Mouse (Mus musculus): ENCODE results near the gene Gtpbp2. TPM values are rescaled to one million over a fixed set of nuclear protein-coding genes. Genes with fewer than 3 reads are reported as not detected.
A peak's percentile ranks its signal among the peaks of the same experiment; 100 is the strongest.

The Gtpbp2 gene
- polyA plus RNA-seq, 1 experiment from 2014 or later = 41.4 TPM

GRCm38 (mm10) chr17:46129741-46130498, 30.9 kb upstream of the Gtpbp2 start:
- H3K4me3 ChIP-seq = no peak overlapping the region

GRCm38 (mm10) chr17:46132058-46132718, 28.6 kb upstream of the Gtpbp2 start:
- Histone ChIP-seq H3K9ac (replicated peaks) (no peak overlapping the region), H3K4me3 (no peak overlapping the region), H3K9me3 (no peaks in the 10 kb centered on the region), H3K4me1 (no peaks in the 10 kb centered on the region), H3K27me3 (no peaks in the 10 kb centered on the region), H3K36me3 (peaks cover 31% of the 10 kb centered on the region), H3K4me2 (replicated peaks) (no peak overlapping the region), H3K27ac (replicated peaks) (no peak overlapping the region)
- peak; percentile 53; the same call in 1 of the 2 replicates for ATAC-seq (replicated peaks)
- 19% methylated on average over 12 of the region's 12 CpGs for WGBS

More at GRCm38 (mm10) chr17:46129741-46130498, 30.9 kb upstream of the Gtpbp2 start:
- no peak for ATAC-seq (replicated peaks)
- Histone ChIP-seq H3K4me1 (no peaks in the 10 kb centered on the region), H3K4me2 (replicated peaks) (no peak overlapping the region), H3K9ac (replicated peaks) (no peak overlapping the region), H3K36me3 (peaks cover 52% of the 10 kb centered on the region), H3K27ac (replicated peaks) (no peak overlapping the region), H3K27me3 (no peaks in the 10 kb centered on the region), H3K9me3 (no peaks in the 10 kb centered on the region)
- WGBS = 80% methylated on average over 13 of the region's 13 CpGs

DNA sequence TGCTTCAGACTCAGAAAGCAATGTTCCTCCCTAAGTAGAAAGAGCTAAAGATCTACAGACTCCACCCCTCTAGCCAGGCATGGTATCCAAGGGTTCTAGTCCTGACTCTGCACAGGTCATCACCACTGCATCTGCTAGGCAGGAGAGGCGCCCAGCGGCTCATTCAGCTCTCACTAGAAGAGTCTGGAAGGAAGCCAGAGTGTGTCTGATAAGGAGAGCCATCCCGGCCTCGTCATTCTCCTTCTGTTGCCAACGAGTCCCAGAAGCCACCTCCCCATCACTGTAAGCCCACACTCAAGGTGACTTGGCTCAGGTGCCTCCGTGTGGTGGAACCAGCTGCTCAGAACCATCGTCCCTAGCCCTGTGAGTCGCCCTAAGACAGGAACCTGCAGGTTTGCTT, 28.0 kb upstream of the Gtpbp2 start:
- no peak overlapping the region for H3K27ac ChIP-seq (replicated peaks)
- no peak for ATAC-seq (replicated peaks)
- H3K9ac ChIP-seq (replicated peaks) = no peak overlapping the region
- H3K9me3 ChIP-seq = no peaks in the 10 kb centered on the region
- H3K27me3 ChIP-seq = no peaks in the 10 kb centered on the region
- H3K36me3 ChIP-seq = peaks cover 24% of the 10 kb centered on the region
- 75% methylated on average over 8 of the region's 8 CpGs for WGBS
- H3K4me3 ChIP-seq = no peak overlapping the region
- no peaks in the 10 kb centered on the region for H3K4me1 ChIP-seq
- H3K4me2 ChIP-seq (replicated peaks) = no peak overlapping the region

GRCm38 (mm10) chr17:46138563-46139236, 22.1 kb upstream of the Gtpbp2 start:
- 83% methylated on average over 8 of the region's 8 CpGs for WGBS
- ATAC-seq (replicated peaks) = no peak
- Histone ChIP-seq H3K36me3 (no peaks in the 10 kb centered on the region), H3K27ac (replicated peaks) (no peak overlapping the region), H3K9me3 (no peaks in the 10 kb centered on the region), H3K4me2 (replicated peaks) (no peak overlapping the region), H3K4me3 (no peak overlapping the region), H3K27me3 (no peaks in the 10 kb centered on the region), H3K4me1 (peaks cover 7% of the 10 kb centered on the region), H3K9ac (replicated peaks) (no peak overlapping the region)

DNA sequence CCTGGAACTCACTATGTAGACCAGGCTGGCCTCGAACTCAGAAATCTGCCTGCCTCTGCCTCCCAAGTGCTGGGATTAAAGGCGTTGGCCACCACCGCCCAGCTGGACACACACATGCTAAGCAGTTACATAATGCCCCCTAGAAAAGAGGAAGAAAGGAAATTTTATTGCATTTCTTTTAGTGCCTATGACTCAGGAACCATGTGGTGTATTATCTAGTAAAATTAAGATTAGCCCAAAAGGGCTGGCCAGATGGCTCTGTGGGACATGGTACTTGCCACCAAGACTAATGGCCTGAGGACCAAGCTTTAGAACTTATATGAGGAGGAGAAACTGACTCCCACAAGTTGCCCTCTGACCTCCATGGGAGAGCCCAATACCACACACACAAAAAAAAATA, 21.0 kb upstream of the Gtpbp2 start:
- no peaks in the 10 kb centered on the region for H3K27me3 ChIP-seq
- H3K4me2 ChIP-seq (replicated peaks) = no peak overlapping the region
- WGBS = 88% methylated on average over 3 of the region's 3 CpGs
- no peak overlapping the region for H3K27ac ChIP-seq (replicated peaks)
- H3K4me3 ChIP-seq = no peak overlapping the region
- H3K9me3 ChIP-seq = no peaks in the 10 kb centered on the region
- ATAC-seq (replicated peaks) = no peak
- peaks cover 16% of the 10 kb centered on the region for H3K4me1 ChIP-seq
- no peaks in the 10 kb centered on the region for H3K36me3 ChIP-seq
- H3K9ac ChIP-seq (replicated peaks) = no peak overlapping the region

DNA sequence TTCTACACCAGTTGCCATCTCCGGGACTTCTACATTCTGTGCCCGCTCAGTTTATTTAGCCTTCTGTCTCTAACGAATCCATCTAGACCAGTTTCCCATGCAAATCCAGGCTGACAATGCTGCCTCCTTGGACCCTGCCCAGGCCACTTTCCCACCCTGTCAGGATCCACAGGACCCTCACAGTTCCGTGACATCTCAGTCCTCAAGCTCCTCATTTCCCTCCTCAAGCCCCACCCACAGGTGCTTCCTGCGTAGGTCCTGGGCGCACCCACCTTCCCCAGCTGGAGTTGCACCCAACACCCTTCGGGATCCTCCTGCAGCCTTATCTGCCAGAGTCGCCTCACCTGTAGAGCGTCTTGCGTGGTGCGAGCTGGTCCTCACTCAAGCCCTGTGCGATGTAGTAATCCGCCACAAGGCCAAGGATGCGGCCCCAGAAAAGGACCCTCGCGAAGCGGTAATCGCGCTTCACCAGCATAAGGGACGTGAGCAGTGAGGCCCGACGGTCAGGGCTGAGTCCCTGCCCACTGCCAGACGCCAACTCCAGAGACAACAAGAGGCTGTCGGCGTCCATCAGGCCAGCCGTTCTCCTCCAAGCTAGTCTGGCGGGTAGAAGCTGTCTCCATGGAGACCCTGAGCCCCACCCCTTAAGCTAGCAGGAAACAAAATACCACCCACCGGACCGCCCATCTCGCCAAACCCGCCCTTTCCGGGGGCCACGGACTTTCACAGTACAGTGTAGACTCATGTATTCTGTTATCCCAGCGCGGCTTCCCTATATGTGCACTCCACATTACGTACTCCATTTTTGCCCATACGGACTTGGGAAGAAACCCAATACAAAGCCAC, 17.0 kb upstream of the Gtpbp2 start, which contains the start of gene Rsph9:
TSS of gene Rsph9 (minus strand) at position 639 of the 846 bp plus-strand sequence.
- peak within 1 kb of the TSS; percentile 60 for H3K9ac ChIP-seq (replicated peaks)
- peak; percentile 97 for ATAC-seq (replicated peaks)
- H3K27me3 ChIP-seq = no peaks in the 10 kb centered on the region
- peak within 1 kb of the TSS; percentile 59 for H3K4me3 ChIP-seq
- peaks cover 16% of the 10 kb centered on the region for H3K4me1 ChIP-seq
- peak within 1 kb of the TSS; percentile 35 for H3K27ac ChIP-seq (replicated peaks)
- peak within 1 kb of the TSS; percentile 86 for H3K4me2 ChIP-seq (replicated peaks)
- H3K9me3 ChIP-seq = no peaks in the 10 kb centered on the region
- peaks cover 23% of the 10 kb centered on the region for H3K36me3 ChIP-seq
- whole genome bisulfite sequencing = 4% methylated on average over 37 of the region's 37 CpGs

DNA sequence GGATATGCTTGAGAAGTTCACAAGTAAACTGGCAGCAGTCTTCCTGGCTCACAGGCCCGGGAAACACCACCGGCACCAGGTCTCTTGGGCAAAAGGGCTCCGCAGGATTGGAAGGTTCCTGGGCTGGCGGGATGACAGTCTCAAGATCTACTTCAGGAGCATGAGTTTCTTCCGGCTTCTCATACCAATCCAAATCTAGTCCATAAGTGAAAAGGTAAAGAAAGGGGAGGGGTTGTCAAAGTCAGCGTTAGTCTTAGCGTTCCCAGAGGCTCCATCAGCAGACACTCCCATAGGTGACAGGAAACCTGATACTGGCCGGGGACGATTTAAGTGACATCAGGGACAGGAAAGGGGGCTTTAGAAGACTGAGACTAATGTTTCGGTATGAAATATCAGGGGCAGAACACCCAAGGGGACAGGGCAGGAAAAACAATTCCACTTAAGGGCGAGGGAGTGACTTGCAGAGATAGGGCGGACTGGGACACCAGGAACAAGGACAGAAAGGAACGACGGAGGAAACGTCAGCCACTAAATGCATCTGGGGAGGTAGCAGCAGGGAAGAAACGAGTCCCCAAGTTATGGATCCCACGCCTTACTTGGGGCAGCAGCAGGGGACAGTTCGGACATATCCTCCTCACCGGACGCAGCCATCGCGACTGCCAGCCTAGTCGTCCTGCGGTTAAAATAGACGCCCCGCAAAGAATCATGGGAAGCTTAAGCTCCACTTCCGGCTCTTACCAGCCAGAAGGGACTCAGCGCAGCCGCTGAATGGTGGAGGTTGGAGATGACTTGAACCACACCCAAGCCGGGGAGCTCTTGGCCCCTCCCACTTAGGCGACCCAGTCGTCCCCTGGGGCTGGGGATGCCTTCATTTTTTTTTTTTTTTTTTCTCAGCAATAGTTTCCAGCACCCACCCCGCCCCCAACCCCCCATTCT, 7.7 kb upstream of the Gtpbp2 start, which contains the start of gene Mad2l1bp:
TSS of gene Mad2l1bp (minus strand) at position 707 of the 936 bp plus-strand sequence.
- Histone ChIP-seq H3K4me2 (replicated peaks) (peak within 1 kb of the TSS; percentile 65), H3K9me3 (no peaks in the 10 kb centered on the region), H3K4me3 (peak within 1 kb of the TSS; percentile 57), H3K27ac (replicated peaks) (peak within 1 kb of the TSS; percentile 43), H3K36me3 (peaks cover 7% of the 10 kb centered on the region), H3K4me1 (peaks cover 12% of the 10 kb centered on the region), H3K27me3 (no peaks in the 10 kb centered on the region), H3K9ac (replicated peaks) (peak within 1 kb of the TSS; percentile 63)
- peak; percentile 91 for ATAC-seq (replicated peaks)
- WGBS = 8% methylated on average over 33 of the region's 33 CpGs

- Histone ChIP-seq H3K27me3 (no peaks in the 10 kb centered on the region), H3K9ac (replicated peaks) (no peak overlapping the region), H3K4me2 (replicated peaks) (no peak overlapping the region), H3K9me3 (no peaks in the 10 kb centered on the region), H3K36me3 (no peaks in the 10 kb centered on the region), H3K4me3 (no peak overlapping the region), H3K27ac (replicated peaks) (no peak overlapping the region), H3K4me1 (peaks cover 12% of the 10 kb centered on the region)
- no peak for ATAC-seq (replicated peaks)
- WGBS = 93% methylated on average over 3 of the region's 3 CpGs
These were observed 6.5 kb upstream of the Gtpbp2 start for GRCm38 (mm10) chr17:46154336-46154735.

- H3K27me3 ChIP-seq = no peaks in the 10 kb centered on the region
- WGBS = 90% methylated on average over 5 of the region's 5 CpGs
- H3K36me3 ChIP-seq = no peaks in the 10 kb centered on the region
- no peak overlapping the region for H3K4me2 ChIP-seq (replicated peaks)
- no peak overlapping the region for H3K4me3 ChIP-seq
- H3K4me1 ChIP-seq = peaks cover 23% of the 10 kb centered on the region
- no peak overlapping the region for H3K27ac ChIP-seq (replicated peaks)
- ATAC-seq (replicated peaks) = no peak
- H3K9me3 ChIP-seq = no peaks in the 10 kb centered on the region
- no peak overlapping the region for H3K9ac ChIP-seq (replicated peaks)
These were observed 4.2 kb upstream of the Gtpbp2 start for GRCm38 (mm10) chr17:46156680-46157079.

DNA sequence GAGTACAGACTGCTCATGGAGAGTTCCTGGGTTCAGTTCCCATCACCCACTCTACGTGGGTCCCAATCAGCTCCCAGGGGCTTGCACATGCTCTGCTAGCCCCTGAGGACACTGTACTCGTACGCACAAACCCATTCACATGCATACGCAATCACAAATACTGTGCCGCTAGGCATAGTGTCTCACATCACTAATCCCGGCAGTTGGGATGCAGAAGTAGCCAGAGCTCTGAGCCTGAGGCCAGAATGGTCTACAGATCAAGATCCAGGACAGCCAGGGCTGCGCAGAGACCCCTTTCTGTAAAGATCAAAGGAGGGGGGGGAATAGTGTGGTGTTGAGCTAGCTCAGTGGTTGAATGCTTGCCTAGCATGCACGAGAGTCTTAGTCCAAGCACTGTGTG, 3.7 kb upstream of the Gtpbp2 start:
- WGBS = 88% methylated on average over 8 of the region's 8 CpGs
- H3K9ac ChIP-seq (replicated peaks) = no peak overlapping the region

More for the DNA sequence above, 3.7 kb upstream of the Gtpbp2 start:
- ATAC-seq (replicated peaks) = no peak
- no peak overlapping the region for H3K4me3 ChIP-seq
- H3K36me3 ChIP-seq = no peaks in the 10 kb centered on the region
- no peaks in the 10 kb centered on the region for H3K27me3 ChIP-seq
- peaks cover 26% of the 10 kb centered on the region for H3K4me1 ChIP-seq
- no peak overlapping the region for H3K4me2 ChIP-seq (replicated peaks)
- no peaks in the 10 kb centered on the region for H3K9me3 ChIP-seq
- no peak overlapping the region for H3K27ac ChIP-seq (replicated peaks)
